Mouse (Mus musculus) heart, adult 8-10 months (tissue): ENCODE data around the gene Per3. TPM values are rescaled to one million over a fixed set of nuclear protein-coding genes. Genes with fewer than 3 reads are reported as not detected.

Experiments used
- DNase-seq: peaks from one replicate; pipeline ENCODE4 v3.0.0; 2022; ENCODE audit warnings: low spot score
- total RNA-seq, 4 experiments: library from RNA; stranded (reverse); gene quantifications; 2 replicates each; pipeline ENCODE4 v1.2.4; 2022

The Per3 gene
- total RNA-seq, 4 experiments from 2014 or later = 7.6 to 19.1 (median 16.9) TPM

GRCm38 (mm10) chr4:150958536-150958935 is 85.9 kb downstream of the Per3 start:
- no peak for DNase-seq

DNA sequence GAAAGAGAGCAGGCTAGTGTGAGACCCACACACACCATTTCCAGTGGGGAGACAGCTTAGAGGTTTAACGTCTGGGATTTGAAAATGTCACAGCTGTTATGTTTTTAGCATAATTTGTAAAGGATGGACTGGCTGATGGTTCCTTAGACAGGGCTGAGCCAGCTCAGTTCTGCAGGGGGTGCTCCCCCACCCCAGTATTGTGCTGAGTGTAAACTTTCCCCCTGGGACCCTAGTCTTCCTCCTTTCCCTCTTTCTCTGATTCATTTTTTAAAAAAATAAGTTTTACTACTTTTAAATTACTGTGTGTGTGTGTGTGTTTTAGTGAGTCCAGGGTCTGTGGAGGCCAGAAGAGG is 87.4 kb downstream of the Per3 start:
- DNase-seq = no peak

- no peak for DNase-seq
Observed at GRCm38 (mm10) chr4:150956369-150957105, 87.9 kb downstream of the Per3 start.

Other genes with a start within 250 kb of the Per3 start
- 10 to 100 TPM in 2 of 4 experiments, 1 to 10 TPM in 2; 8.5 to 23.4 (median 11.4) TPM for gene Errfi1, start 190.7 kb downstream of the Per3 start, total RNA-seq
- 100 to 1,000 TPM; 275 to 312 (median 290) TPM for gene Park7, start 130.2 kb downstream of the Per3 start, total RNA-seq
- under 1 TPM; 0.12 to 0.29 (median 0.22) TPM for gene Tnfrsf9, start 130.1 kb downstream of the Per3 start, total RNA-seq
- not detected for gene Uts2, start 47.6 kb downstream of the Per3 start, total RNA-seq
- gene Vamp3, start 13.3 kb upstream of the Per3 start, total RNA-seq = 10 to 100 TPM; 51.7 to 66.2 (median 62.3) TPM
- under 1 TPM in 2 of 4 experiments, not detected in 2; 0.37 to 0.44 TPM for gene Gm13090, start 44.9 kb upstream of the Per3 start, total RNA-seq